Mouse (Mus musculus) layer of hippocampus, adult 8-10 months (tissue): Measurements from ENCODE around the gene Gm12166. TPM values are rescaled to one million over a fixed set of nuclear protein-coding genes. Genes with fewer than 3 reads are reported as not detected.

Source experiments
- DNase-seq, 2 experiments: peaks; one replicate each; pipeline ENCODE4 v3.0.0; 2022; ENCODE audit warnings: low spot score in 2 of 2
- microRNA-seq, 2 experiments: library from miRNA; unstranded; fragments of <30 nt; microRNA quantifications; one replicate each; pipeline ENCODE4 v1.2.0; 2022
- total RNA-seq, 4 experiments: library from RNA; stranded (reverse); gene quantifications; 2 replicates each; pipeline ENCODE4 v1.2.4; 2022

Gm12166 gene
- total RNA-seq, 4 experiments from 2014 or later: 1.7 to 4.3 (median 3.3) TPM; not detected in 1

GRCm38 (mm10) chr11:46016061-46016460, 36.1 kb downstream of the Gm12166 start:
- DNase-seq: peak; percentile 33 to 78

Small RNA genes lying within 50 kb of the gene (microRNA-seq; reads per million reads assigned to microRNA genes)
- 0 reads per million in 2 experiments for gene Mir8100

Other genes with a start within 250 kb of the Gm12166 start
- 10 to 100 TPM; 51.1 to 54.2 (median 53.4) TPM for gene Clint1, start 200.3 kb downstream of the Gm12166 start, total RNA-seq
- gene Lsm11, start 107.4 kb downstream of the Gm12166 start, total RNA-seq: 10 to 100 TPM; 24.5 to 26.7 (median 25.8) TPM
- 10 to 100 TPM in 1 of 4 experiments, 1 to 10 TPM in 3; 7.4 to 10.8 (median 9.2) TPM for gene Thg1l, start 96.8 kb downstream of the Gm12166 start, total RNA-seq
- gene Sox30, start 72.0 kb downstream of the Gm12166 start, total RNA-seq: under 1 TPM in 3 of 4 experiments, not detected in 1; 0.17 to 0.31 (median 0.27) TPM
- 10 to 100 TPM; 10.1 to 14.1 (median 11.2) TPM for gene Adam19, start 3.7 kb upstream of the Gm12166 start, total RNA-seq
- 1 to 10 TPM; 2.1 to 2.6 (median 2.2) TPM for gene Nipal4, start 114.2 kb upstream of the Gm12166 start, total RNA-seq
- 1 to 10 TPM in 3 of 4 experiments, under 1 TPM in 1; 0.73 to 1.3 (median 1.2) TPM for gene Fndc9, start 183.2 kb upstream of the Gm12166 start, total RNA-seq